Mouse (Mus musculus) CD4-positive, CD25-positive, alpha-beta regulatory T cell, adult 9 weeks (primary cell): Measurements from ENCODE around the gene Klhl13. TPM values are rescaled to one million over a fixed set of nuclear protein-coding genes. Genes with fewer than 3 reads are reported as not detected.

Experiments used
- polyA plus RNA-seq: library from polyadenylated mRNA; unstranded; fragments of 100-300 nt; shearing (Covaris generic); gene quantifications from one replicate; pipeline ENCODE4 v1.2.1, GENCODE M21; 2017

Klhl13 gene
- not detected for polyA plus RNA-seq

DNA sequence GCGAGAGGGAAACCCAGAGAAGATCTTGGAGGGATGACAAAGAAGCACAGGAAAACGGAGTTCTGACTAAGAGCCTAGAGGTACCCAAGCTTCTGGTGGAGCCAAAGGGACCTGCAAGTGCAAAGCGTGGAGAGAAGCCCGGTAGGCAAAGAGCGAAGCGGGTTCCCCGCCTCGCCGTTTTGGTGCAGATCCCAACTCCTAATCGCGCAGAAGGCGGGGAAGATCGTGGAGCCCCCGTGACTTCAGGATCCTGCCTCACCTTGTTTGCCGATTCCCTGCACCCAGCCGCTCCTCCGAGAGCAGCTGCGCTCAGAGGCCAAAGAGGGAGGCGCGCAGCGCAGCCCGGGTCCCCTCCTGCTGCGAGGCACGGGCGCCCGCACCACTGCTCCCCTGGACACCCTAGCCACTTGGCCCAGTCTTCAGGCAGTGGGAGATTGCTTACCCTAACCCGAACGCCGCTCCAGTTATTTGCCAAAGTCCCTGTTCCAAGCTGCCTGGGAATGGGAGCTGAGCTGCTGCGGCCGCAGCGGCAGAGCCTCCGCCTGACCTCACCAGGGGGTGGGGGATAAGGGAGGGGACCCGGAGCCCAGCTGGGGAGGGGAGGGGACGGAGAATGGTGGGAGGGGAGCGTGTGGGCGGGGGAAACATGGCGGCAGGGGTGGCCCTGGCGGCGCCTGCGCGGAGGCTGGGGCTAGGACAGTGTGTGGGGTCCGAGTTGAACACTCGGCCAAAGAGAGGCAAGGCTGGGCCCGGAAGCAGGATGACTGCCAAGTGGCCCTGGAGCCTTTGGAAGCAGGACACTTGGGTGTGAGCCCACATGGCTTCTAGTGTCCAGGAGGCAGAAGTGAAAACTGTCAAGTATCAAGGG lies at the start of gene Klhl13:
Klhl13 (minus strand) TSS at position 569 of the 868 bp plus-strand sequence.

